Mouse (Mus musculus): ENCODE results near the gene Fam19a4. TPM values are rescaled to one million over a fixed set of nuclear protein-coding genes. Genes with fewer than 3 reads are reported as not detected.
"Not testable (repeated sequence)": the region's sequence is repeated elsewhere in the genome, so short reads cannot be mapped to it uniquely, and the experiment has no call there.

Gene Fam19a4
- polyA plus RNA-seq, 1 experiment = 0.54 TPM

GRCm38 (mm10) chr6:96995556-96996159 is 64.6 kb downstream of the Fam19a4 start:
- H3K4me3 ChIP-seq (ENCODE audit: insufficient read depth, low read length) = no peak overlapping the region
- no peak overlapping the region for H3K27ac ChIP-seq (ENCODE audit: insufficient read depth, low read length)
- no peaks in the 10 kb centered on the region for H3K4me1 ChIP-seq (ENCODE audit: control insufficient read depth, insufficient read depth, low read length)
- no peak for TF ChIP-seq POLR2A (IDR thresholded peaks at IDR 0.05; ENCODE audit: extremely low read depth, insufficient read depth, low read length)
- TF ChIP-seq CTCF (IDR thresholded peaks at IDR 0.05; ENCODE audit: extremely low read depth, insufficient read depth, low read length) = no peak

GRCm38 (mm10) chr6:96991741-96992140 is 68.5 kb downstream of the Fam19a4 start:
- TF ChIP-seq POLR2A (IDR thresholded peaks at IDR 0.05; ENCODE audit: extremely low read depth, insufficient read depth, low read length) = no peak
- no peak for TF ChIP-seq CTCF (IDR thresholded peaks at IDR 0.05; ENCODE audit: extremely low read depth, insufficient read depth, low read length)
- Histone ChIP-seq H3K4me1 (ENCODE audit: control insufficient read depth, insufficient read depth, low read length) (no peaks in the 10 kb centered on the region), H3K27ac (ENCODE audit: insufficient read depth, low read length) (no peak overlapping the region), H3K4me3 (ENCODE audit: insufficient read depth, low read length) (no peak overlapping the region)

DNA sequence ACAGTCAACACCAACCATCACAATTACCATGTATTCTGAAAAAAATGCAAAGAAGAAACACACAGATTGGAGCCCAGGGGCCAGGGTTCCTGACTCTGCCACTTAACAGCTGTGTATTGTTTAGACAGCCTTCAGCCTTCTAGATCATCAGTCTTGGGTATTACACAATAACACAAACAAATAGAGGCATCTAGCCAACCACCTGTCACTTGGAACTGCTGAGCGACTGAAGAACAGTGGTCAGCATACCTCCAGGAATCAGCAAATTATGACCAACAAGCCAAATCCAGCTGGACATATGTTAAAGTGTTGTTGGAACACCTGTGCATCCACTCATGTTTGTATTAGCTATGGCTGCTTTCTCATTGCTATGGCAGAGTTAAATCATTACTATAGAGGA is 82.7 kb downstream of the Fam19a4 start:
- no peak for TF ChIP-seq POLR2A (IDR thresholded peaks at IDR 0.05; ENCODE audit: extremely low read depth, insufficient read depth, low read length)
- TF ChIP-seq CTCF (IDR thresholded peaks at IDR 0.05; ENCODE audit: extremely low read depth, insufficient read depth, low read length) = no peak
- no peaks in the 10 kb centered on the region for H3K4me1 ChIP-seq (ENCODE audit: control insufficient read depth, insufficient read depth, low read length)
- H3K27ac ChIP-seq (ENCODE audit: insufficient read depth, low read length) = no peak overlapping the region
- no peak overlapping the region for H3K4me3 ChIP-seq (ENCODE audit: insufficient read depth, low read length)

- Histone ChIP-seq H3K4me3 (ENCODE audit: insufficient read depth, low read length) (no peak overlapping the region), H3K27ac (ENCODE audit: insufficient read depth, low read length) (no peak overlapping the region), H3K4me1 (ENCODE audit: control insufficient read depth, insufficient read depth, low read length) (no peaks in the 10 kb centered on the region)
- TF ChIP-seq CTCF (IDR thresholded peaks at IDR 0.05; ENCODE audit: extremely low read depth, insufficient read depth, low read length) (no peak), POLR2A (IDR thresholded peaks at IDR 0.05; ENCODE audit: extremely low read depth, insufficient read depth, low read length) (no peak)
These were observed 115.4 kb downstream of the Fam19a4 start for GRCm38 (mm10) chr6:96944796-96945195.

- Histone ChIP-seq H3K27ac (ENCODE audit: insufficient read depth, low read length) (no peak overlapping the region), H3K4me3 (ENCODE audit: insufficient read depth, low read length) (no peak overlapping the region), H3K4me1 (ENCODE audit: control insufficient read depth, insufficient read depth, low read length) (no peaks in the 10 kb centered on the region)
- TF ChIP-seq POLR2A (IDR thresholded peaks at IDR 0.05; ENCODE audit: extremely low read depth, insufficient read depth, low read length) = no peak
- no peak for TF ChIP-seq CTCF (IDR thresholded peaks at IDR 0.05; ENCODE audit: extremely low read depth, insufficient read depth, low read length)
These were observed 124.4 kb downstream of the Fam19a4 start for GRCm38 (mm10) chr6:96935776-96936175.

DNA sequence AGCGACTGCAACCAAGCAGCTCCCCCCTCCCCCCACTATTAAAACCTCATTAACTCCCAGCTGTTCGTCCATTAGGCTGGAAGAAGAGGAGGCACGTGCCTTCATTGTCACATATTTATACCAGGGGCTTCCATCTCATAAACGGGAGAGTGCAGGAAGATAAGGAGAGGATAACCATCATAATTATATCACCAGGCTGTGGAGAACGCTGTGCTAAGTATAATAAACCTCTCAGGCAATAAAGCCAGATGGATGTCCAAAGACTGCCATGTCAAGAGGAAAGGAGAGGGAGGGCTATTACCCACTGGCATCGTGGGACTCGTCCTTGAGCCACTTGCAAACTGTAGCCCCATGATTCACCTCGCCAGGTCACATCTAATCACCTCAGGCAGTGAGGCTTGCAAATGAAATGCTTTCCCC is 151.1 kb downstream of the Fam19a4 start:
- Histone ChIP-seq H3K4me3 (ENCODE audit: insufficient read depth, low read length) (no peak overlapping the region), H3K27ac (ENCODE audit: insufficient read depth, low read length) (no peak overlapping the region), H3K4me1 (ENCODE audit: control insufficient read depth, insufficient read depth, low read length) (no peaks in the 10 kb centered on the region)
- no peak for TF ChIP-seq CTCF (IDR thresholded peaks at IDR 0.05; ENCODE audit: extremely low read depth, insufficient read depth, low read length)
- TF ChIP-seq POLR2A (IDR thresholded peaks at IDR 0.05; ENCODE audit: extremely low read depth, insufficient read depth, low read length) = no peak

DNA sequence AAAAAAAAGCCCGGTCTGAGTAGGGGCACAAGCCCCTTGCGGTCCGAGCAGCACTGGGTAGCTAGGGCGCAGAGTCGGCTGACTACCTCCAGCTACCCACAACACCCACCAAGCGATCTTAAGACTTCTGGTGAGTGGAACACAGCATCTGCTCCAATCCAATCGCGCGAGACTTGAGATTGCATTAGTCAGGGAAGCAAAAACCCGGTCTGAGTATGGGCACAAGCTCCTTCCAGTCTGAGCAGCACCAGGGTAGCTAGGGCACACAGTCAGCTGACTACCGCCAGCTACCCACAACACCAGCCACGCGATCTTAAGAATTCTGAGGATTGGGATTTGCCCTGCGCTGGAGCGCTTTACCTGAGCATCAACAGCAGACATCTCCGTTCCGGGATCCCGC is 183.1 kb downstream of the Fam19a4 start:
- H3K27ac ChIP-seq (ENCODE audit: insufficient read depth, low read length); H3K4me1 ChIP-seq (ENCODE audit: control insufficient read depth, insufficient read depth, low read length): not testable (repeated sequence)

DNA sequence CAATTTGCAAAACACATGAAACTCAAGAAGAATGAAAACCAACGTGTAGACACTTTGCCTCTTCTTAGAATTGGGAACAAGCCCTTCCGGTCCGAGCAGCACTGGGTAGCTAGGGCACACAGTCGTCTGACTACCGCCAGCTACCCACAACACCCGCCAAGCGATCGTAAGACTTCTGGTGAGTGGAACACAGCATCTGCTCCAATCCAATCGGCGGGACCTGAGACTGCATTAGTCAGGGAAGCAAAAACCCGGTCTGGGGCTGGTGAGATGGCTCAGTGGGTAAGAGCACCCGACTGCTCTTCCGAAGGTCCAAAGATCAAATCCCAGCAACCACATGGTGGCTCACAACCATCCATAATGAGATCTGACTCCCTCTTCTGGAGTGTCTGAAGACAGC is 183.6 kb downstream of the Fam19a4 start:
- not testable (repeated sequence) for H3K4me3 ChIP-seq (ENCODE audit: insufficient read depth, low read length); H3K4me1 ChIP-seq (ENCODE audit: control insufficient read depth, insufficient read depth, low read length); H3K27ac ChIP-seq (ENCODE audit: insufficient read depth, low read length)

More for the DNA sequence above, 183.1 kb downstream of the Fam19a4 start:
- H3K4me3 ChIP-seq (ENCODE audit: insufficient read depth, low read length) = not testable (repeated sequence)

DNA sequence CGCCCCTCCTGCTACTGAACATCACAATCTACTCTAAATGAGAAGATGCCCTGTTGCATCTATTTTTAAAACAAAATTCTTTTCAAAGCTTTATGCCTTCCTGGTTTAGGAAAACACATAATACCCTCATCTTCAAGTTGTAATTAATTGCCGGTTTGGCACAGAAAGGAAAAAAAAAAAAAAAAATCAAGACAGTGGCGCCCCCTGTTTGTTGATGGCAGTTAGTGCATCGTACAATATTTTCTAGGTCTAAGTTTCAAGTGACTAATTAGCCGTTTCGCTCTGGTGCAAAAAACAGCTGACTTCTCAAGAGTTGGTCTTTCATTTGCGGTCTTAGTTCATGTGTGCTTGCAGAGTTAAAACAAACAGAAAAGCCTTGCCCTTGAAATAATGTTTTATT is 207.1 kb downstream of the Fam19a4 start:
- Histone ChIP-seq H3K4me3 (ENCODE audit: insufficient read depth, low read length) (no peak overlapping the region), H3K27ac (ENCODE audit: insufficient read depth, low read length) (no peak overlapping the region), H3K4me1 (ENCODE audit: control insufficient read depth, insufficient read depth, low read length) (no peaks in the 10 kb centered on the region)
- TF ChIP-seq POLR2A (IDR thresholded peaks at IDR 0.05; ENCODE audit: extremely low read depth, insufficient read depth, low read length) (no peak), CTCF (IDR thresholded peaks at IDR 0.05; ENCODE audit: extremely low read depth, insufficient read depth, low read length) (no peak)

GRCm38 (mm10) chr6:96843944-96844343 is 216.3 kb downstream of the Fam19a4 start:
- Histone ChIP-seq H3K4me1 (ENCODE audit: control insufficient read depth, insufficient read depth, low read length) (no peaks in the 10 kb centered on the region), H3K27ac (ENCODE audit: insufficient read depth, low read length) (no peak overlapping the region), H3K4me3 (ENCODE audit: insufficient read depth, low read length) (no peak overlapping the region)
- TF ChIP-seq CTCF (IDR thresholded peaks at IDR 0.05; ENCODE audit: extremely low read depth, insufficient read depth, low read length) (no peak), POLR2A (IDR thresholded peaks at IDR 0.05; ENCODE audit: extremely low read depth, insufficient read depth, low read length) (no peak)

GRCm38 (mm10) chr6:96840634-96841033 is 219.6 kb downstream of the Fam19a4 start:
- TF ChIP-seq CTCF (IDR thresholded peaks at IDR 0.05; ENCODE audit: extremely low read depth, insufficient read depth, low read length) = no peak
- TF ChIP-seq POLR2A (IDR thresholded peaks at IDR 0.05; ENCODE audit: extremely low read depth, insufficient read depth, low read length) = no peak
- no peak overlapping the region for H3K4me3 ChIP-seq (ENCODE audit: insufficient read depth, low read length)
- no peak overlapping the region for H3K27ac ChIP-seq (ENCODE audit: insufficient read depth, low read length)

More at GRCm38 (mm10) chr6:96840634-96841033, 219.6 kb downstream of the Fam19a4 start:
- no peaks in the 10 kb centered on the region for H3K4me1 ChIP-seq (ENCODE audit: control insufficient read depth, insufficient read depth, low read length)

All from cortical plate, adult 2 months (tissue).